Mouse (Mus musculus): Measurements from ENCODE around the gene Mtfp1. TPM values are rescaled to one million over a fixed set of nuclear protein-coding genes. Genes with fewer than 3 reads are reported as not detected.
A peak's percentile ranks its signal among the peaks of the same experiment; 100 is the strongest.

Gene Mtfp1
- polyA plus RNA-seq, 1 experiment from 2014 or later = 18.6 TPM

- no peak for DNase-seq (ENCODE audit: low spot score)
- no peak for TF ChIP-seq CTCF (IDR thresholded peaks at IDR 0.05; ENCODE audit: low read depth)
- Histone ChIP-seq H3K4me2 (ENCODE audit: low read length) (no peak overlapping the region), H3K9ac (ENCODE audit: low read depth, low read length) (no peak overlapping the region), H3K36me3 (ENCODE audit: insufficient read depth, low read length) (no peaks in the 10 kb centered on the region), H3K4me3 (replicated peaks; ENCODE audit: low read depth, low read length) (no peak overlapping the region), H3K27ac (no peak overlapping the region), H3K27me3 (ENCODE audit: insufficient read depth, low read length) (no peaks in the 10 kb centered on the region), H3K9me3 (replicated peaks; ENCODE audit: low read length) (no peaks in the 10 kb centered on the region), H3K4me1 (replicated peaks; ENCODE audit: insufficient read depth, low read length) (0 out of 2 replicates have a peak, but pooled peaks cover 6% of the 10 kb centered on the region)
- WGBS = 86% methylated on average over 5 of the region's 5 CpGs
- no peak for ATAC-seq (replicated peaks; ENCODE audit: low FRiP score, low read depth)
These were observed 6.6 kb upstream of the Mtfp1 start for GRCm38 (mm10) chr11:4101851-4102250.

- Histone ChIP-seq H3K4me2 (ENCODE audit: low read length) (no peak overlapping the region), H3K9me3 (replicated peaks; ENCODE audit: low read length) (no peaks in the 10 kb centered on the region), H3K4me1 (replicated peaks; ENCODE audit: insufficient read depth, low read length) (peaks cover 13% of the 10 kb centered on the region; the same call in 1 of the 2 replicates), H3K4me3 (replicated peaks; ENCODE audit: low read depth, low read length) (no peak overlapping the region), H3K27me3 (ENCODE audit: insufficient read depth, low read length) (no peaks in the 10 kb centered on the region), H3K9ac (ENCODE audit: low read depth, low read length) (no peak overlapping the region), H3K36me3 (ENCODE audit: insufficient read depth, low read length) (no peaks in the 10 kb centered on the region), H3K27ac (no peak overlapping the region)
- WGBS = 71% methylated on average over 3 of the region's 3 CpGs
- ATAC-seq (replicated peaks; ENCODE audit: low FRiP score, low read depth) (no peak), DNase-seq (ENCODE audit: low spot score) (no peak)
- no peak for TF ChIP-seq CTCF (IDR thresholded peaks at IDR 0.05; ENCODE audit: low read depth)
These were observed 4.2 kb upstream of the Mtfp1 start for GRCm38 (mm10) chr11:4099447-4099846.

GRCm38 (mm10) chr11:4098816-4099215 lies 3.6 kb upstream of the Mtfp1 start:
- H3K4me2 ChIP-seq (ENCODE audit: low read length) = no peak overlapping the region
- H3K9me3 ChIP-seq (replicated peaks; ENCODE audit: low read length) = no peaks in the 10 kb centered on the region
- TF ChIP-seq CTCF (IDR thresholded peaks at IDR 0.05; ENCODE audit: low read depth) = no peak
- DNase-seq (ENCODE audit: low spot score) (no peak), ATAC-seq (replicated peaks; ENCODE audit: low FRiP score, low read depth) (no peak)
- no peak overlapping the region for H3K27ac ChIP-seq
- no peaks in the 10 kb centered on the region for H3K36me3 ChIP-seq (ENCODE audit: insufficient read depth, low read length)
- WGBS = 75% methylated on average over 7 of the region's 7 CpGs
- no peak overlapping the region for H3K9ac ChIP-seq (ENCODE audit: low read depth, low read length)
- no peaks in the 10 kb centered on the region for H3K27me3 ChIP-seq (ENCODE audit: insufficient read depth, low read length)
- peaks cover 13% of the 10 kb centered on the region; the same call in 1 of the 2 replicates for H3K4me1 ChIP-seq (replicated peaks; ENCODE audit: insufficient read depth, low read length)
- no peak overlapping the region for H3K4me3 ChIP-seq (replicated peaks; ENCODE audit: low read depth, low read length)

GRCm38 (mm10) chr11:4098120-4098519 lies 2.9 kb upstream of the Mtfp1 start:
- H3K4me3 ChIP-seq (replicated peaks; ENCODE audit: low read depth, low read length) = no peak overlapping the region
- H3K9me3 ChIP-seq (replicated peaks; ENCODE audit: low read length) = no peaks in the 10 kb centered on the region
- no peak overlapping the region for H3K27ac ChIP-seq
- DNase-seq (ENCODE audit: low spot score) (no peak), ATAC-seq (replicated peaks; ENCODE audit: low FRiP score, low read depth) (no peak)
- no peaks in the 10 kb centered on the region for H3K36me3 ChIP-seq (ENCODE audit: insufficient read depth, low read length)
- H3K4me1 ChIP-seq (replicated peaks; ENCODE audit: insufficient read depth, low read length) = peaks cover 13% of the 10 kb centered on the region; the same call in 1 of the 2 replicates
- H3K9ac ChIP-seq (ENCODE audit: low read depth, low read length) = no peak overlapping the region
- H3K4me2 ChIP-seq (ENCODE audit: low read length) = no peak overlapping the region
- H3K27me3 ChIP-seq (ENCODE audit: insufficient read depth, low read length) = no peaks in the 10 kb centered on the region
- peak; percentile 37; the same call in 1 of the 2 replicates for TF ChIP-seq CTCF (IDR thresholded peaks at IDR 0.05; ENCODE audit: low read depth)
- WGBS = 67% methylated on average over 8 of the region's 8 CpGs

- peak; percentile 14; the same call in 1 of the 2 replicates for ATAC-seq (replicated peaks; ENCODE audit: low FRiP score, low read depth)
- H3K36me3 ChIP-seq (ENCODE audit: insufficient read depth, low read length) = no peaks in the 10 kb centered on the region
- no peaks in the 10 kb centered on the region for H3K27me3 ChIP-seq (ENCODE audit: insufficient read depth, low read length)
- H3K4me3 ChIP-seq (replicated peaks; ENCODE audit: low read depth, low read length) = peak overlapping the region; percentile 36
- no peaks in the 10 kb centered on the region for H3K9me3 ChIP-seq (replicated peaks; ENCODE audit: low read length)
- TF ChIP-seq CTCF (IDR thresholded peaks at IDR 0.05; ENCODE audit: low read depth) = no peak
- peak overlapping the region; percentile 87 for H3K27ac ChIP-seq
- DNase-seq (ENCODE audit: low spot score) = no peak
- 32% methylated on average over 10 of the region's 10 CpGs for WGBS
- H3K4me2 ChIP-seq (ENCODE audit: low read length) = peak overlapping the region; percentile 80
- peak overlapping the region; percentile 65 for H3K9ac ChIP-seq (ENCODE audit: low read depth, low read length)
- peaks cover 13% of the 10 kb centered on the region; the same call in 1 of the 2 replicates for H3K4me1 ChIP-seq (replicated peaks; ENCODE audit: insufficient read depth, low read length)
These were observed 1.9 kb upstream of the Mtfp1 start for GRCm38 (mm10) chr11:4097091-4097621.

- no peaks in the 10 kb centered on the region for H3K36me3 ChIP-seq (ENCODE audit: insufficient read depth, low read length)
- H3K4me3 ChIP-seq (replicated peaks; ENCODE audit: low read depth, low read length) = peak overlapping the region; percentile 36
- peak; percentile 95 for ATAC-seq (replicated peaks; ENCODE audit: low FRiP score, low read depth)
- no peak for TF ChIP-seq CTCF (IDR thresholded peaks at IDR 0.05; ENCODE audit: low read depth)
- peak overlapping the region; percentile 65 for H3K9ac ChIP-seq (ENCODE audit: low read depth, low read length)
- peak overlapping the region; percentile 87 for H3K27ac ChIP-seq
- no peaks in the 10 kb centered on the region for H3K9me3 ChIP-seq (replicated peaks; ENCODE audit: low read length)
- WGBS = 3% methylated on average over 45 of the region's 45 CpGs
- DNase-seq (ENCODE audit: low spot score) = peak; percentile 99
- no peaks in the 10 kb centered on the region for H3K27me3 ChIP-seq (ENCODE audit: insufficient read depth, low read length)
- peaks cover 13% of the 10 kb centered on the region; the same call in 1 of the 2 replicates for H3K4me1 ChIP-seq (replicated peaks; ENCODE audit: insufficient read depth, low read length)
- peak overlapping the region; percentile 80 for H3K4me2 ChIP-seq (ENCODE audit: low read length)
These were observed 1.1 kb upstream of the Mtfp1 start for GRCm38 (mm10) chr11:4096054-4096984.
